Mouse (Mus musculus) testis, postnatal 14 days (tissue): ENCODE data around the gene Wwp2.
A peak's percentile ranks its signal among the peaks of the same experiment; 100 is the strongest.

Source experiments
- DNase-seq: peaks from one replicate; pipeline ENCODE4 v3.0.0; 2021; ENCODE audit warnings: low spot score

Wwp2 gene

DNA sequence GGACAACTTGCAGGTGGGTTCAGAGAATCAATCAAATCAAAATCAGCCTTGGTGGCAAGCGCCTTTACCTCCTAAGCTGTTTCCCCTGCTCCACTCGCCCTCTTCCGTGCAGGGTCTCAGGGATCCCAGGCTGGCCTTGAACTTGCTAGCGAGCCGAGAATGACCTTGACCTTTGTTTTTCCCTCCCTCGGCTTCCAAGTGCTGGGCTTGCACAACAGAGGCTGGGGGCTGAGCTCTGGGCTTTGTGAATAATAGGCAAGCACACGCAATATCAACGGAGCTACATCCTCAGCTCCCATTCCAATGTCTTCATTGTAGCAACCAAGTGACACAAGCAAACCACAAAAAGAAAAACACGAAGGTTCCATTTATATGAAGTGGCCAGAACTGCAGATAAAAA, 126.0 kb downstream of the Wwp2 start:
- no peak for DNase-seq

DNA sequence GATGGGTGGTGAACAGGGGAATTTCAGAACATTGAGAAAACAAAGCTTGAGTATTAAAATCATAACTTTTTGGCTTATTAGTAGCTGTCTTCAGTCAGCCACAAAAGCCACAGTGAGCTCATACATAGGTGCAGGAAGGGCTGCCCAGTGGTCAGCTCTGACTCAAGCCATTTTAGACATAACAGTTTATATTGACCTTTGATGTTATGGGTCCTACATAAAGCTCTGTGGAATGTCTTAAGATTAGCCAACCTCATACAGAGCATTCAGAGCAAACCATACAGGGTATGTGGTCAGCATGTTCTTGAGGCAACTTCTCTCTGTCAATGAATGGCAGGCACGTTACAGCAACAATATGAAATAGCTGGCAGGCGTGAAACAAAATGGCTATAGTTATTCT, 134.9 kb downstream of the Wwp2 start:
- no peak for DNase-seq

- DNase-seq = no peak
Measured at GRCm38 (mm10) chr8:107571486-107572135, 135.4 kb downstream of the Wwp2 start.

DNA sequence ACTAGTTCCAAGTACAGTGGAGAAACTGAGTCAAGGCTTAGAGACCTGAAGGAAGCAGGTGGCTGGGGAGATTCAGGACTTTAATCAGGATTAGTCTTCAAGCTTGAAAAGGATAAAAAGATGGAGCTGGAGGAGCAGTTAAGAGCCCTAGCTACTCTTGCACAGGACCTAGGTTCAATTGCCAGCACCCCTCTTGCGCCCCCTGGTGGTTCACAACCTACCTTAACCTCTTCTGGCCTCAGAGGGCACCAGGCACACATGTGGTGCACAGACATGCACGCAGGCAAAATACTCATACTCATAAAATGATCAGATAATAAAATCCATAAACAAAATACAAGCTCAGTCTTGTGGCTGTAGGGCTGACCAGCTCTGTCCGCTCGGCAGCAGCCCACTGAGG, 136.3 kb downstream of the Wwp2 start:
- peak; percentile 64 for DNase-seq

- DNase-seq = no peak
Measured at GRCm38 (mm10) chr8:107574771-107575170, 138.6 kb downstream of the Wwp2 start.

DNA sequence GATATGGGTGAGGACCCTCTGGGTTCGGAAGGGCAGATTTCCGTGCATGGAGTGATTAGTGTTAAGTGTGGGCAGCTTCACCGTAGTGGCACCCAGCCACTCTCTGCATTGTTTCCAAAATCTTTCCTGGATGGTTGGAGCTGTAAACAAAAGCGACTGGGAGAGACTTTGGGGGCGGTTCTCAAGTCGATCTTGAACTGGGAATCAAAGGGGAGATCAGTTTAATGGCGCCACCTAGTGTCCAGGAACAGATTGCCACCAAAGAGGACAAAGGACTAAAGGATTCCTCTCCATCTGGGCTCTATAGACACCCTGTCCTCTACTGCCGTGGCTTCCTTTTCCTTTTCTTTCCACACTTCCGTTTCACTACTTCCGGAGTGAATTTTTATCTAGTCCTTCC, 140.5 kb downstream of the Wwp2 start:
- peak; percentile 79 for DNase-seq

DNA sequence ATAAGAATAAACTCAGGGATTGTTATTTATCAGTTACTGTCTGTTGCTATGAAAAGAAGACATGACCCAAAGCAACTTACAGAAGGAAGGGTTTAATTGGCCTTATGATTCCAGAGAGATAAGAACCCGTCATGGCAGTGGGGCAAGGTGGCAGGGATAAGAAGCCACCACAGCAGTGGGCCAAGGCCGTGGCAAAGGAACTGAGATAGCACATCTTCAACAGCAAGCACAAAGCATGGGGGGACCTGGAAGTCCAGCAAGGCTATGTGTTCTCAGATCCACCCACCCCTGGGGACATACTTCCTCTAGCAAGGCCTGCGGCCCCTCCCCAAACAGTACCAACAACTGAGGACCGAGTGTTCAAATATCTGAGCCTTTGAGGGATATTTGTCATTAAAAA, 141.5 kb downstream of the Wwp2 start:
- no peak for DNase-seq

DNA sequence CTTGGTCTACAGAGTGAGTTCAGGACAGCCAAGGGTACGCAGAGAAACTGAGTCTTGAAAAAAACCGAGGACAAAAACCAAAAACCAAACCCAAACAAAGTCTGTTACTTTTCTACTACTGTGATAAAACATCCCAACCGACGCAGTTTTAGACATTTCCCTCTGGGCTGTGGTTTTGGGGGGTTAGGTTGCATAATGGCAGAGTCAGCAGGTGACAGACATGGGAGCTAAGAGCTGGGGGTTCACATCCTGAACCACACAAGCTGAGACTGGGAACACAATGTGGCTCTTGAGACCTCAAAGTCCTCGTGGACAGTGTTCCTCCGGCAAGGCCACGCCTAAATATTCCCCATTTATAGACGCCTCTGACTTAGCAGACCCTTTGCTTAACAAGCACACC, 142.0 kb downstream of the Wwp2 start:
- no peak for DNase-seq

GRCm38 (mm10) chr8:107578541-107578940, 142.4 kb downstream of the Wwp2 start:
- peak; percentile 69 for DNase-seq

GRCm38 (mm10) chr8:107580879-107581278, 144.7 kb downstream of the Wwp2 start:
- DNase-seq = no peak

DNA sequence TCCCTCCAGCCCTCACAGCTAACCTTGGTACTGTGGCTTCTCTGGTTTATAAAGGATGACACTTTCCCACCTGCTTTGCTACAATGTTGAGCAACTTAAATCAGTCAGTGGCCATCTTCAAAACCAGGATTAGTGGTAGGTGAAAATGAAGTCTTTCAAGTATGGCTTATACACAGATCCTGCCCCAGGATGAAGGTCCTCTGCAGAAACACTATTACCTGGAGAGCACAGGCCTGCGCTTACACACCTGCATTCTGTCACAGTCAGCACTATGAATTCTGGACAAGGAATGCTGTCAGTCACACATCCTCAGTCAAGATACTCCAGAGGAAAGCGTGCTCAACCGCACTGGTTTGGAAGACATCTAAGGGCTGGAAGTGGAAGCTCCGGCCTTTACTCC, 145.4 kb downstream of the Wwp2 start:
- no peak for DNase-seq

- DNase-seq = no peak
Measured at GRCm38 (mm10) chr8:107582136-107582535, 146.0 kb downstream of the Wwp2 start.

GRCm38 (mm10) chr8:107587429-107587994, 151.3 kb downstream of the Wwp2 start:
- DNase-seq = peak; percentile 21

DNA sequence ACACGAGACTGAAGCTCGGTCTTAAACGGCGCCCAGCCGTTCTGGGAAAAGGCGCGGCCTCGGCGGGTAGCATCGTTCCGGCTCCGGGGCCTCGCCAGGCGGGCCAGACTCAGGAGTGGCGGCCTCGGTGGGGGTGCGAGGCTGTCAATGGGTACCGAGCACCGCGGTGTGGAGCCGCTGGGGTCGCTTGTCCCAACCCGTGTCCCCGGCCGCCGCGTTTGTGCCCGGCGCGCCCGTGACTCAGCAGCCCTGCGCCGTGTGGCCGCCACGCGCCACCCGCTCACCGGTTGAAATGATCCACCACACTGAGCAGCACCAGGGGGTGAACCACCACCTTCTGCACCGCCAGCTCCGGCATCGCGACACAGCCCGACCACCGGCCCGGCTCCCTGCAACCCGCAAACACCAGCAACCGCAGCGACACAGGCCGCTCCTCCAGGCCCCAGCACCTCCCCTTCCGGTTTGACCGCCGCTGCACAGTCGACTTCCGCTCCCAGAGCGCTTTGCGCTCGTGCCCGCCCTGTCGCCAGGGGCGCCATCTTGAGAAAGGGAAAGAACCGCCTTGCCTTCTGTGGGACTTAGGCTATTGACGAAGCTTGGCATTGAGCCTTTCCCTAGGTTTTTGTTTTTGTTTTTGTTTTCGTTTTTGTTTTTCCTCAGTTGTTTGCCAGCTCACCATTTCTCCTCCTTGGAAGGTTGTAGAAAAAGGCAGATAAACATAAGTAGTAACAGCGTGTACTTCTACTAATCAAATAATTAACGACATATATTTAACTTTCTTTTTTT, 152.0 kb downstream of the Wwp2 start, which contains the start of gene Psmd7:
Gene Psmd7 (minus strand): TSS at position 470 of the 786 bp plus-strand sequence.
- DNase-seq = peak; percentile 95

DNA sequence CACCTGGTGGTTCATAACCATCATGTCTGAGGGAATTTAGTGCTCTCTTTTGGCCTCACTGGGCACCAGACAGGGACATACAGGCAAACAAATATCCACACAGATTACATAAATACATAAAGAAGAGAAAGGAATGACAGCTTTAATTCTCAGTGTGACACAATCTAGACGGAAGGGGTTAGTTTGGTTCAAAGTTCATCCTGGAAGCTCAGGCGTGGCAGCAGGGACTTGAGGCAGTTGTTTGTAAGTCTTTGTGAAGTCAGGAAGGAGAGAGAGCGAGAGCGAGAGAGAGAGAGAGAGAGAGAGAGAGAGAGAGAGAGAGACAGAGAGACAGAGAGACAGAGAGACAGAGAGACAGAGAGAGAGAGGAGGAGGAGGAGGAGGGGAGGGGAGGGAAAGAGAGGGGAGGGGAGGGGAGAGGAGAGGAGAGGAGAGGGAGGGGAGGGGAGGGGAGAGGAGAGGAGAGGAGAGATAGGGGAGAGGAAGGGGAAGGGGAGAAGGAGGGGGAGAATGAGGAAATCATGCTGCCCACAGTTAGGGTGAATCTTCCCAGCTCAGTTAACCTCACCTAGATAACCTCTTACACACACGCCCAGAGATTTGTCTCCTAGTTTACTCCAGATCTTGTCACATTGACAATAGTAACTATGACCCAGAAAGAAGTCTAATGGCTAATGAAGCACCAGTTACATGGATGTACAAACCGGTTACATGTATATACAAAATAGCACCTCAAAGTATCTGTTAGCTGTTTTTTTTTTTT, 158.0 kb downstream of the Wwp2 start:
- DNase-seq = no peak

- no peak for DNase-seq
Measured at GRCm38 (mm10) chr8:107594817-107595216, 158.7 kb downstream of the Wwp2 start.

DNA sequence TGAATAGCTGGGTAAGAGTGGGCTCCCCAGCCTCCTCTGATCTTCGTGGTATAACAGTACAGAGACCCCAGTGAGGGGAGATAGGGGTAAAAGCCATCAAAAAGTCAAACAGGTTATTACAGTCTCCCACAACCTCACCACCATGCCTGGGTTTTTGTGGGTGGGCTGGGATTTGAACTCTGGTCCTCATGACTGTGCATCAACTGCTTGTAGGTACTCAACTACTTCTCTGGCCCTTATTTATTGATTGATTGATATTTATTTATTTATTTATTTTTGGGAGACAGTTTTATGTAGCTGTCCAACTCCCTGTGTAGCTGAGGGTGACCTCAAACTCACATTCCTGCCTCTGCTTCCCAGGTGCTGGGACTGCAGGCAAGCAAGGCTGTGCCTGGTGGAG, 161.6 kb downstream of the Wwp2 start:
- no peak for DNase-seq

DNA sequence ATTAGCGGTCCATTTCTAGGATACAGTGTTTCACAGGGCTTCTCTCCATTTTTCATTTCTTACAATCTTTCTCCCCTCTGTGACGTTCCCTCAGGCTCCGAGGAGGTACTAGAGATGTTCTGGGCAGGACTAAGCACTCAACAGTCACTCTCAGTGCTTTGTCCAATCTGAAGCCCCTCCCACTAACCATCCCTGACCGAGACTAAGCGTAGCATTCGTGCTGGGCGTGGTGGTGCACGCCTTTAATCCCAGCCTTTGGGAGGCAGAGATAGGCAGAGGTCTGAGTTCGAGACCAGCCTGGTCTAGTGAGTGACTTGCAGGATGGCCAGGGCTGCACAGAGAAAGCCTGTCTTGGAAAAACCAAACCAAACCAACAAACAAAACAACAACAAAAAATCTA, 163.5 kb downstream of the Wwp2 start:
- DNase-seq = no peak

GRCm38 (mm10) chr8:107603026-107603425, 166.9 kb downstream of the Wwp2 start:
- DNase-seq = no peak
